Mouse (Mus musculus) adrenal gland, adult 2 months (tissue): Measurements from ENCODE around the gene Mterf1b. TPM values are rescaled to one million over a fixed set of nuclear protein-coding genes. Genes with fewer than 3 reads are reported as not detected.
"Not testable (repeated sequence)": the region's sequence is repeated elsewhere in the genome, so short reads cannot be mapped to it uniquely, and the experiment has no call there.

Experiments
- DNase-seq: peaks from one replicate; pipeline ENCODE4 v3.0.0; 2021
- long read RNA-seq: library from polyadenylated mRNA; stranded (forward); transcript quantifications from one replicate; pipeline ENCODE4 v2.0.0, GENCODE M21; 2021
- polyA plus RNA-seq: library from polyadenylated mRNA; depleted of rRNA; stranded (reverse); fragments of >200 nt; gene quantifications from 2 replicates; pipeline ENCODE4 v1.2.3, GENCODE M21; 2012; rRNA removed
- total RNA-seq, 2 experiments: library from RNA; stranded (reverse); gene quantifications; 2 replicates each; pipeline ENCODE4 v1.2.3; 2021

Gene Mterf1b
- total RNA-seq (1 to 10 TPM; 3.7 to 4.2 TPM), polyA plus RNA-seq (not detected in 2 replicates)
- long read RNA-seq, partial matches to known transcripts = 0 of 4 reads
- long read RNA-seq, other reads (novel, unspliced or antisense) = 1 of 4 reads

DNA sequence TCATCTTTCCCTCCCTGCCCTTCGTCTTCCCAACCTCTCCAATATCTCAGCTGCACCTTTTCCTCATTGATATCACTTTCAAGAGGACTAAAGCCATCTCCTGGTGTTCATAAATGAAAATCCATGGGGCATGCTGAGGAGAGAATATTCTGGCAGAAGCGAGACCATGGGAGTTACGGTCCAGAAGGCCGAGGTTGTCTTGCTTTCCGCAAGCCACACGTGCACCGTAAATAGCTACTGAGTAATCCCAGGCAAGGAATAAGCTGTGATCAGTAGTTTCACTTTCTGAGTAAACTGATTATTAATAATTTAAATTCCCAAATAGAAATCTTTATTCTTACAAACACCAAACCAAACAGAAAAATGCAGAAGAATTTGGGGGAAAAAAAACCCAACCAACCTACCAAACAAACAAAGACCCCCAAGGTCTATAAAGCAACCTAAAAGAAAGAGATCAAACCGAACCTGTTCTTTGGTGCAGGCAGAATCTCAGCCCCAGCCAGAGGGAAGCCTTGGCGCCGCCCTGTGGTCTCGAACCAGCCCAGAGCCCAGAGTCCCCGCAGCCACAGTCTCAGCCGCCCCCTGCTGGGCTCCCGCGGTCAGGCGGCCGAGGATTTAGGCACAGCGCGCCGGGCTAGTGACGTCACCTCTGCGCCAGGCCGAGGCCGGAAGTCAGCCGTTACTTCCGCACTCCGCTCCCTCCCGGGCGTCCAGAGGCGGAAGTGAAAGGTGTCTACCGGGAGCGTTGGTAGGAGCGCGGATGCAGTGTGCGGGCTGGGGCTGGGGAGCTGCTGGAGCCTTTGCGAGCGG, at the start of gene Mterf1b:
Gene Mterf1b (plus strand): TSS at position 697 of the 810 bp plus-strand sequence.
- DNase-seq = not testable (repeated sequence)

GRCm38 (mm10) chr5:4159418-4160071, 32.6 kb upstream of the Mterf1b start:
- DNase-seq = not testable (repeated sequence)

- DNase-seq = no peak
Measured at GRCm38 (mm10) chr5:4161554-4161953, 30.6 kb upstream of the Mterf1b start.

DNA sequence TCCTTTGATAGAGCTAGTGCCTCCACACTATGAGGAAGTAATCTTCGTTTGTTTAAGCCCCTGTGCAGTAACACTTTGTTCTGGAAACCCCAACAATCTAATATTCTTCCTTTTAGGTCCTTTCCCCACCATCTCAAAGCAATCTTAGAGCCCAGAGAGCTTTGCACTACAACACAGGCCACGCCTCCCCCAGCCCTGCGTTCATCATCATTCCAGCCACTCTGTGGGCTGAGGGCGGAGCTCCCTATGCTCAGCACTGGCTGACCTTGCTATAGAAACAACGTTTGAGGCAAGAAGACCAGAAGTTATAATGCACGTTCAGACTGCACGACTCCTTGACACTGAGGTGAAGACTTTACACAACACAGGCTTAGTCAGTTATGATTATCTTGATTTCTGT, 29.7 kb upstream of the Mterf1b start:
- no peak for DNase-seq

GRCm38 (mm10) chr5:4167813-4168529, 24.2 kb upstream of the Mterf1b start:
- DNase-seq = not testable (repeated sequence)

DNA sequence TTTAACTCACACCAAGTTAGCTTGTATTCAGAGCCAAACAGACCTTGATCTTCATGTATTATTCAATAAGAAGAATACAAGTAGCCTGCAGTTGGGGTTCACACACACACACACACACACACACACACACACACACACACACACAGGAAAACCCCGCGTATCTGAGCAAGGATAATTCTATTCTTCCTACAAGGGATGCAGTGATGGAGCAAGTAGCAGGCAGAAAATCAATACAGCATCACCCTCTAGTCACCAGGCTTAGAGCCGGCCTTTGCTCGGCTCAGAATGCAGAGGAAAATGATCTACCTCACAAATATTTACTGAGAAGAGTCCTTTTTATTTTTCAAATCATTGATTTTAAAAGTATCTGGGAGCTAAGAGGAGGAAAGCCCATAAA, 23.6 kb upstream of the Mterf1b start:
- DNase-seq = not testable (repeated sequence)

DNA sequence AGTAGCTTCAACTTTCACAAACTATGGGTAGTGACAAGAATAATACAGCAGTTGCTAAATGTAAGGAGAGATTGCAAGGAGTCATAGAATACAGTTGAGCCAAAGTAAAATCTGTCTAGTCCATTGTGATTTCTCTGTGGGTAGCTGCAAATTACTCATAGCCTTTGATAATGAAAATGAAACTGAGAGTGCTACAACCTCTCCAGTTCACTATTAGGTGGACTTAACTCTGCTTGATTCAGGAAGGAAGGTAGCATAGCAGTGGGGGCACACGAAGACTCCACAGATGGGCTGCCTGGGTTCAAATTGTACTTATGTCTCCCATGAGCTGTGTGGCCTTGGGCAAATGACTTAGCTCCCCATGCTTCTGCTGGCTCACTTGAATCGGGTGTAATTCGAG, 15.7 kb upstream of the Mterf1b start:
- DNase-seq = not testable (repeated sequence)

DNA sequence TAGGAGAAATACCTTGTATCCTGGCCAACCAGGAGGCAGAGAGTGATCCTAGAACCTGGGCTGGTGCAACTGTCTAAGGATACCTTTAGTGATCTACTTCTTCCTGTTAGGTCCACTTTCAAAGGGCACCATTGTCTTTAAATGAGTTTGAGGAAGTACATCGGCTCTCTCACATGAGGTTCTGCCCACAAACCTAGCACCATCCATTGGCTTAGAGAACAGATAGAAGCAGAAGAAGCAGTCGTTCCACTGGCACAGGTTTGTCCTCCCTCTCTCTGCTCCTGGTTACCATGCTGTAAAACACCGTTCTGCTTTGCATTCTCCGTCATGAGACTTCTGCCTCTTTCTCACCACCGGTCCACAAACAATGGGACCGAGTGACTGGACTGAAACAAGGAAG, 12.8 kb upstream of the Mterf1b start:
- DNase-seq = no peak

- no peak for DNase-seq
Measured at GRCm38 (mm10) chr5:4186815-4187214, 5.4 kb upstream of the Mterf1b start.

- DNase-seq = not testable (repeated sequence)
Measured at GRCm38 (mm10) chr5:4192481-4193246, 497 bp downstream of the Mterf1b start.

DNA sequence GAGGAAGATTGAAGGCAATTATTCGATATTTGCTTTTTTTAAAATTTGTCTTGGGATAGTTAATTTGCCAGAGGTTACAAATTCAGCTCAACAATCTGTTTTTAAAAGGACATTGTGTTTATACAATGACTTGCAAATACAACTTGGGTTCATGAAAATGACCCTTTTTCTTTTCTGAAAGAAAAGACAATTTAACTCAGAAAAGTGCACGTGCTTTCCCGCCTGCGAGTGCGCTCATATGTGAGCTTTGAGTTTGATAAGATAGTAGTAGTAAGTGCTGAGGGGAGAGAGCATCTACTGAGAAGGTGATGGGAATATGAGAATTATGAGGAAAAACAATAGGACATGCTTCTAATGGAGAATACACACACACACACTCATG, 1.1 kb downstream of the Mterf1b start:
- no peak for DNase-seq

DNA sequence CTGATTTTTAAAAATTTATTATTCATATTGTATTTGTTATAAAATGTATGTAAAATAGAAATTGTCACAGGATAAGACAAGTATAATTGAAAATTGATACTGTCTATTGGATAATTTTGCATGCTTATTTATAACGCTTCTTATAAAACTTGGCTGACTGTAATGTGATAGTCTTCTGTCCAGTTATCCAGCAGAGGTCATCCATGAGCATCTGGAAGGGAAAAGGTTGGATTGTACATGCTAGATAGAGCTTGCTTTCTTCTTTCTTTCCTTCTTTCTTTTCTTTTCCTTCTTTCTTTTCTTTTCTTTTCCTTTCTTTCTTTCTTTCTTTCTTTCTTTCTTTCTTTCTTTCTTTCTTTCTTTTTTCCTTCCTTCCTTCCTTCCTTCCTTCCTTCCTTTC, 2.0 kb downstream of the Mterf1b start:
- no peak for DNase-seq

DNA sequence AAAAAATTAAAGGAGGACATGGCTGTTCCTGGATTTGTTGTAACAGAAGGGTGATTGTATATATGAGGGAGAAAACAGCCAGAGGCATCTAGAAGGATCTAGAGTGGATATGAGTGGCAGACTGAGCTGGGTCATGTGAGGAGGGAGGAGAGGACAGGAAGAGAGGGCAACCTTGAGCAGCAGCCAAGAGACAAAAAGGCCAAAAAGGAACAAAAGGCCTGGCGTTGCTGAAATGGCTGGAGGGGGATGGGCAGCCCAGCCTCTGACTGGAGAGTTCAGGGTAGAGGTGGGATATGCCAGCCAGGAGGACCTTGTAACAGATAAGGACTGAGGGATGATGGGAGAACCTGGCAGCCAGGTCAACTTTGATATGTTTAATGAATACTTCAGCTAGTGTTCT, 2.9 kb downstream of the Mterf1b start:
- DNase-seq = peak; percentile 73

GRCm38 (mm10) chr5:4201368-4201767, 9.2 kb downstream of the Mterf1b start:
- DNase-seq = no peak

- DNase-seq = not testable (repeated sequence)
Measured at GRCm38 (mm10) chr5:4202276-4202810, 10.2 kb downstream of the Mterf1b start.

GRCm38 (mm10) chr5:4210082-4210481, 17.9 kb downstream of the Mterf1b start:
- DNase-seq = not testable (repeated sequence)

- no peak for DNase-seq
Measured at GRCm38 (mm10) chr5:4221309-4221708, 29.1 kb downstream of the Mterf1b start.

- peak; percentile 50 for DNase-seq
Measured at GRCm38 (mm10) chr5:4221981-4222623, 29.9 kb downstream of the Mterf1b start.

GRCm38 (mm10) chr5:4232163-4232562, 40.0 kb downstream of the Mterf1b start:
- DNase-seq = no peak

GRCm38 (mm10) chr5:4234505-4234904, 42.3 kb downstream of the Mterf1b start:
- DNase-seq = peak; percentile 49

- no peak for DNase-seq
Measured at GRCm38 (mm10) chr5:4240120-4240519, 48.0 kb downstream of the Mterf1b start.
